Mouse (Mus musculus): Measurements from ENCODE around the gene Kcnh1.

The Kcnh1 gene

GRCm38 (mm10) chr1:192190508-192191321 lies at the start of gene Kcnh1:
Gene Kcnh1 (plus strand): TSS chr1:192190774.
- 2% methylated on average over 71 of the region's 73 CpGs for WGBS

GRCm38 (mm10) chr1:192151179-192151578 lies 39.4 kb upstream of the Kcnh1 start:
- 54% methylated on average over 4 of the region's 4 CpGs for WGBS

GRCm38 (mm10) chr1:192171477-192171876 lies 19.1 kb upstream of the Kcnh1 start:
- WGBS, result 77% methylated on average over 3 of the region's 3 CpGs

GRCm38 (mm10) chr1:192179877-192180276 lies 10.7 kb upstream of the Kcnh1 start:
- 60% methylated on average over 3 of the region's 3 CpGs for WGBS

- 87% methylated on average over 4 of the region's 4 CpGs for WGBS
Observed at GRCm38 (mm10) chr1:192181696-192182257, 8.8 kb upstream of the Kcnh1 start.

- 4% methylated on average over 4 of the region's 4 CpGs for WGBS
Observed at GRCm38 (mm10) chr1:192189056-192189455, 1.5 kb upstream of the Kcnh1 start.

GRCm38 (mm10) chr1:192189771-192190170 lies 803 bp upstream of the Kcnh1 start:
- WGBS, result 70% methylated on average over 11 of the region's 11 CpGs

- 5% methylated on average over 13 of the region's 13 CpGs for WGBS
Observed at GRCm38 (mm10) chr1:192191322-192191639, 707 bp downstream of the Kcnh1 start.

GRCm38 (mm10) chr1:192191859-192192258 lies 1.3 kb downstream of the Kcnh1 start:
- WGBS, result 35% methylated on average over 8 of the region's 8 CpGs

- WGBS, result 40% methylated on average over 9 of the region's 9 CpGs
Observed at GRCm38 (mm10) chr1:192192710-192193109, 2.1 kb downstream of the Kcnh1 start.

- WGBS, result 37% methylated on average over 14 of the region's 14 CpGs
Observed at GRCm38 (mm10) chr1:192193656-192194055, 3.1 kb downstream of the Kcnh1 start.

- WGBS, result 39% methylated on average over 10 of the region's 10 CpGs
Observed at GRCm38 (mm10) chr1:192197495-192197894, 6.9 kb downstream of the Kcnh1 start.

GRCm38 (mm10) chr1:192202936-192203335 lies 12.4 kb downstream of the Kcnh1 start:
- WGBS, result 29% methylated on average over 1 of the region's 1 CpGs

GRCm38 (mm10) chr1:192207956-192208355 lies 17.4 kb downstream of the Kcnh1 start:
- WGBS, result 52% methylated on average over 5 of the region's 5 CpGs

GRCm38 (mm10) chr1:192212448-192212847 lies 21.9 kb downstream of the Kcnh1 start:
- 58% methylated on average over 2 of the region's 2 CpGs for WGBS

- WGBS, result 52% methylated on average over 4 of the region's 4 CpGs
Observed at GRCm38 (mm10) chr1:192214666-192215065, 24.1 kb downstream of the Kcnh1 start.

GRCm38 (mm10) chr1:192220156-192220555 lies 29.6 kb downstream of the Kcnh1 start:
- 69% methylated on average over 2 of the region's 2 CpGs for WGBS

GRCm38 (mm10) chr1:192224161-192224560 lies 33.6 kb downstream of the Kcnh1 start:
- WGBS, result 53% methylated on average over 4 of the region's 4 CpGs

GRCm38 (mm10) chr1:192232696-192233095 lies 42.1 kb downstream of the Kcnh1 start:
- WGBS, result 40% methylated on average over 1 of the region's 1 CpGs

- WGBS, result 82% methylated on average over 3 of the region's 3 CpGs
Observed at GRCm38 (mm10) chr1:192246836-192247235, 56.3 kb downstream of the Kcnh1 start.

- WGBS, result 88% methylated on average over 5 of the region's 5 CpGs
Observed at GRCm38 (mm10) chr1:192259146-192259545, 68.6 kb downstream of the Kcnh1 start.

GRCm38 (mm10) chr1:192259616-192260015 lies 69.0 kb downstream of the Kcnh1 start:
- 86% methylated on average over 7 of the region's 7 CpGs for WGBS

GRCm38 (mm10) chr1:192265704-192266103 lies 75.1 kb downstream of the Kcnh1 start:
- WGBS, result 97% methylated on average over 1 of the region's 1 CpGs
